Mouse (Mus musculus): ENCODE results near the gene Gm3373.

The Gm3373 gene

GRCm38 (mm10) chr14:5741477-5741876 lies at the start of gene Gm3373:
TSS of gene Gm3373 (minus strand) at chr14:5741577.
- no CpG with 5 or more reads among the region's 37 CpGs for WGBS

GRCm38 (mm10) chr14:5687357-5687756 lies 54.0 kb downstream of the Gm3373 start, which contains the start of gene Gm9603:
TSS of gene Gm9603 (minus strand) at chr14:5687457.
- no CpG with 5 or more reads among the region's 2 CpGs for WGBS

Data from cerebral cortex, adult 2 months (tissue).